Mouse (Mus musculus) spleen, embryonic (tissue): ENCODE results near the gene Nr2c2ap.

Source experiments
- CTCF ChIA-PET: fragments of 350-600 bp; sonication (Branson Sonifier 250); formaldehyde crosslinking; loops from one replicate; lab custom pipeline; 2022; lab: Charles Lee

Nr2c2ap gene

GRCm38 (mm10) chr8:70131166-70131883, at the start of gene Nr2c2ap:
TSS of gene Nr2c2ap (plus strand) at chr8:70131333.
- CTCF ChIA-PET = no interaction called here

- CTCF ChIA-PET = no interaction called here
These were observed 49.2 kb upstream of the Nr2c2ap start for GRCm38 (mm10) chr8:70081976-70082375.

GRCm38 (mm10) chr8:70083285-70083684, 47.8 kb upstream of the Nr2c2ap start, which contains the start of gene Hapln4:
TSS of gene Hapln4 (plus strand) at chr8:70083457.
- CTCF ChIA-PET = no interaction called here

- CTCF ChIA-PET = no interaction called here
These were observed 46.7 kb upstream of the Nr2c2ap start for GRCm38 (mm10) chr8:70084191-70085065.

- CTCF ChIA-PET = no interaction called here
These were observed 45.0 kb upstream of the Nr2c2ap start for GRCm38 (mm10) chr8:70086151-70086550.

- CTCF ChIA-PET = no interaction called here
These were observed 43.9 kb upstream of the Nr2c2ap start for GRCm38 (mm10) chr8:70087237-70087636.

- CTCF ChIA-PET = no interaction called here
These were observed 43.1 kb upstream of the Nr2c2ap start for GRCm38 (mm10) chr8:70087836-70088650.

- CTCF ChIA-PET = no interaction called here
These were observed 41.7 kb upstream of the Nr2c2ap start for GRCm38 (mm10) chr8:70089296-70089960.

- CTCF ChIA-PET = no interaction called here
These were observed 38.3 kb upstream of the Nr2c2ap start for GRCm38 (mm10) chr8:70092786-70093185.

- CTCF ChIA-PET = no interaction called here
These were observed 31.9 kb upstream of the Nr2c2ap start for GRCm38 (mm10) chr8:70099276-70099675.

GRCm38 (mm10) chr8:70100241-70100640, 30.9 kb upstream of the Nr2c2ap start:
- CTCF ChIA-PET = no interaction called here

- CTCF ChIA-PET = interaction anchor here (0.6 to 1.9 kb wide), 4 partner anchors 14 to 1344 kb away, joined by 3 to 6 read pairs (median 3); no protein-coding TSS in a partner anchor
These were observed 26.6 kb upstream of the Nr2c2ap start for GRCm38 (mm10) chr8:70104506-70104905.

GRCm38 (mm10) chr8:70104922-70105321, 26.2 kb upstream of the Nr2c2ap start:
- CTCF ChIA-PET = interaction anchor here (0.6 to 1.9 kb wide), 3 partner anchors 13 to 1344 kb away, joined by 3 to 6 read pairs (median 3); no protein-coding TSS in a partner anchor

GRCm38 (mm10) chr8:70110451-70110850, 20.7 kb upstream of the Nr2c2ap start:
- CTCF ChIA-PET = interaction anchor here (2.1 kb wide), 1 partner anchor 8 kb away, joined by 6 read pairs; no protein-coding TSS in a partner anchor

GRCm38 (mm10) chr8:70111192-70111795, 19.8 kb upstream of the Nr2c2ap start:
- CTCF ChIA-PET = no interaction called here

GRCm38 (mm10) chr8:70112401-70113016, 18.6 kb upstream of the Nr2c2ap start:
- CTCF ChIA-PET = no interaction called here

- CTCF ChIA-PET = no interaction called here
These were observed 16.6 kb upstream of the Nr2c2ap start for GRCm38 (mm10) chr8:70114488-70114887.

GRCm38 (mm10) chr8:70114892-70115291, 16.2 kb upstream of the Nr2c2ap start:
- CTCF ChIA-PET = no interaction called here

- CTCF ChIA-PET = interaction anchor here (1.7 kb wide), 1 partner anchor 12 kb away, joined by 6 read pairs; no protein-coding TSS in a partner anchor
These were observed 13.5 kb upstream of the Nr2c2ap start for GRCm38 (mm10) chr8:70117611-70118010.
